Mouse (Mus musculus) left cerebral cortex, postnatal 25 days (tissue): ENCODE measurements around the gene Map3k21. TPM values are rescaled to one million over a fixed set of nuclear protein-coding genes. Genes with fewer than 3 reads are reported as not detected.
A peak's percentile ranks its signal among the peaks of the same experiment; 100 is the strongest.

Source experiments
- DNase-seq, 2 experiments: peaks; one replicate each; pipeline ENCODE4 v3.0.0; 2022; ENCODE audit warnings: low spot score in 2 of 2, mixed read lengths in 1 of 2
- intact Hi-C: fragments of 180-260 bp; cut with DNase I; formaldehyde crosslinking; loops from one replicate; pipeline ENCODE4 v1.15.1; 2025
- total RNA-seq, 2 experiments: library from RNA; stranded (reverse); gene quantifications; 2 replicates each; pipeline ENCODE4 v1.2.3; 2021

Gene Map3k21
- total RNA-seq, 2 experiments from 2014 or later, result 1.7 to 2.6 TPM

DNA sequence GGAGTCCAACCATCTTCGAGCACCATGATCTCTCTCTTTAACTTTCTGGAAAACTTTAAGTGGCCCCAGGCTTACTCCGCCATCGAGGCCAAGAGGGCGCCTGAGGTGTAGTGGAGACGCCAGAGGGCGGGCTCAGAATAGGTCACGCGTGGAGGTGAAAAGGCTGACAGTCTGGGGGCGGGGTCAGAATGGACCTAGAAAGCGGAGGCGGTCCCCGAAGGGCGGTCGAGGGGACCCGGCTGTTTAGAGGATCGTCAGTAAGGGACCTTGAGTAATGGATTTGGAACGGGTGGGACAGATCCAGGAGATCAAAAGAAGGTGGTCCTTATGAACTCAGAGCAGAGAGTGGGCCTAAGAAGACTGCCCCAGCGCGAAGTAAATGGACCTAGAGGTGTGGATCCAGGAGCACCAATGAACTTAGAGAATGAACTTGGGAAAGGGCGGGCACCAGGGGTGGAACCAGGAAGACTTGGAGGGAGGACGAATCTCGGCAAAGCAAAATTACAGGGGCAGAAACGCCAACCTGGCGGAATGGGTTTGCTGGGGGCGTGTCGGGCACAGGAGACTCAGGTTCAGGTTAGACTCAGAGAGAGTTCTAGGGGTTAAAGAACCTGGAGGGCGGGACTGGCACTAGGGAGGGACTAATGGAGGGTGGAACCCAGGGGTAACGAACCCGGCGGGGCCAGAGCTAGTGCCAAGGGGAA, 437 bp upstream of the Map3k21 start:
- intact Hi-C loops, result no loop called here
- no peak for DNase-seq

DNA sequence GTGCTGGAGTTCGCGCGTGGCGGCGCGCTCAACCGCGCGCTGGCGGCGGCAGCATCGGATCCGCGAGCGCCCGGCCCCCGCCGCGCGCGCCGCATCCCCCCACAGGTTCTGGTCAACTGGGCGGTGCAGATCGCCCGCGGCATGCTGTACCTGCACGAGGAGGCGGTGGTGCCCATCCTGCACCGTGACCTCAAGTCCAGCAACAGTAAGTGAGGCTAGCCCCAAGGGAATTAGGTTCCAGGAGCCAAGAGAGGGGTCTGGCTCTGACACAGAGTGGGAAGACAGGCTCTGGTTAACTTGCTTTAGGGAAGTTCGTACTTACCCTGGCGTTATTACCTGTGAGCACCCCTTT, 955 bp downstream of the Map3k21 start:
- intact Hi-C loops, result no loop called here
- no peak for DNase-seq

DNA sequence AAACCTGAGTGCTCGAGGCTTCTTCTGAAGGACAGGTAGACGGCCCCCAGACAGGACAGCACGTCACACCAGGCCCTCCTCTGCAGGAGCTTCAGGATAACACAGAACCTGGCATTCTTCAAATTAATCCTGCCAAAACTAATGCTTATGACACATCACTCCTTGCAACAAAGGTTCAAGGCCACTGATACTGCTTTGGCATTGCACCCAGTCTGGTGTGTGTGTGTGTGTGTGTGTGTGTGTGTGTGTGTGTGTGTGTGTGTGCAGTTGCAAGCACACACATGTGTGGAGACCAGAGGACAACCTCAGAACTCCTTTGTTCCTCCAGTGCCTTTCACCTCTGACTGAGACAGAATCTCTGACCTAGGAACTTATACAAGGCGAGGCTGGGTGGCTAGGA, 3.0 kb downstream of the Map3k21 start:
- intact Hi-C loops, result no loop called here
- DNase-seq, result no peak

GRCm38 (mm10) chr8:125914386-125914785, 4.1 kb downstream of the Map3k21 start:
- DNase-seq, result no peak
- intact Hi-C loops, result no loop called here

DNA sequence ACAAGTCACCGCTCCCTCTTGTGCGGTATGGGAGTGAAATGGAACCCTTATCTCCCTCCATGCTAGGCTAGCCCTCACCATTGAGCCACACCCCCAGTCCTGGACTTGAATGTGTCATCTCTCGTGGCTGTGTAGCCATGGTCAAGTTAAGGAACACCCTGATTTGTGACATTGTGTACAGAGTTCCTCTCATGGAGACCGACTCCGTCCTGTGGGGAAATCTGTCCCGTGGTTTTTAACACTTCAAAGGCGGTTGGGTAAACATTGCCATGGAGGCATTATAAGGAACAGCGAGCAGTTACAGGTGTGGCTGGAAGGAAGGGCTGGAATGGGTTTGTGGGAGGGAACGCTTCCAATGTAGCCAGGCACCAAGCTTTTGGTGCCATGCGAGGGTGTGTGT, 6.8 kb downstream of the Map3k21 start:
- intact Hi-C loops, result no loop called here
- no peak for DNase-seq

GRCm38 (mm10) chr8:125918719-125919118, 8.5 kb downstream of the Map3k21 start:
- intact Hi-C loops, result no loop called here
- no peak for DNase-seq

DNA sequence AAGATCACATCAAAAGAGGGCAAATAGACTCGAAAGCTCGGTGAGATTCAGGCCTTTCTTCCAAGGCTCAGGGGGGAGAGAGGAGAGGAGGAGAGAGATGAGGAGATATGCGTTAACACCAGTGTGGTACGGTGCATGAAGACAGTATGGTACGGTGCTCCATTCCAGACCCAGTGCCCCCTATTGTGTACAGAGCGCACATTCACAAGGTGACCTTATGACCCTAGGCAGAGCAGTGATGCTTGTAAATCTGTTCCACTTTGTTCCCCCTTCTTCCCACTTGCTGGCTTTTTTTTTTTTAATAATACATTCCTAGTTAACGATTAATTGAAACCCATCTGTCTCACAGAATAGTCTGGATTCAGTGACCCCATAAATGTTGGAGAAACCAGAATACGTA, 9.3 kb downstream of the Map3k21 start:
- intact Hi-C loops, result no loop called here
- no peak for DNase-seq

DNA sequence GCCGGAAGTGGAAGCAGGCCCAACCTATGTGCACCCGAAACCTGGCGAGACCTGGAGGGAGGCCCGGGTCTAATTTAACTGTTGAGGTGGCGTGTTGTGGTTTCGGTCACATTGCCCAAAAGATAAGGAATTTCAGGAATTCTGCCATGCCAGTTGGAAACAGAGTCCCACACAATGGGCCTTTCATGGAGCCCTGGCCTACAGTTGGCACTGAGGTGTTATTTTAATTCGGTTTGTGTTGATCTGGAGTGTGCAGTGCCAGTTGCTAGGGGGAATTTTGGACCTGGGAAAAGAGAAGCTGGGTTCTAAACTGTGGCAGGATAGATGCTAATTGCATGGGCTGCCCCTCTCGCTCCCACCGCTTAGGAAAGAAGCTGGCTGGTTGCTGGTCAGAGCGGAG, 10.0 kb downstream of the Map3k21 start:
- no peak for DNase-seq
- intact Hi-C loops, result no loop called here

DNA sequence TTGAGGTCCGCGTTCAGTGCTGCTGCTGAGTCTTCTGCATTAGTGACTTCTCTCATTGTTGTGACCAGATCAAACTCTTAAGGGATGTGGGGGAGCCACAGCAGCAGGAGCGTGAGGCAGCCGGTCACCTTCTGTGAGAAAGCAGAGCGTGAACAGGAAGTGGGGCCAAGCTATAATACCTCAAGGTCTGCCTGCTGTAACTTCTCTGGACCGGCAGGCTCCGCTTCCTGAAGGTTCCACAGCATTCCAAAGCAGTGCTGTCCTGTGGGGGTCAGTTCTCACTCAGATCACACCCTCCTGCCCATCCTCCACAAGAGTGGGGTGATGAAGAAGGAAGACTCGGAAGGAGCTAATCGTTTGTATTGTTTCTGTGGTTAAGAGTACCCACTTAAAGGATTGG, 10.5 kb downstream of the Map3k21 start:
- DNase-seq, result no peak
- intact Hi-C loops, result no loop called here

DNA sequence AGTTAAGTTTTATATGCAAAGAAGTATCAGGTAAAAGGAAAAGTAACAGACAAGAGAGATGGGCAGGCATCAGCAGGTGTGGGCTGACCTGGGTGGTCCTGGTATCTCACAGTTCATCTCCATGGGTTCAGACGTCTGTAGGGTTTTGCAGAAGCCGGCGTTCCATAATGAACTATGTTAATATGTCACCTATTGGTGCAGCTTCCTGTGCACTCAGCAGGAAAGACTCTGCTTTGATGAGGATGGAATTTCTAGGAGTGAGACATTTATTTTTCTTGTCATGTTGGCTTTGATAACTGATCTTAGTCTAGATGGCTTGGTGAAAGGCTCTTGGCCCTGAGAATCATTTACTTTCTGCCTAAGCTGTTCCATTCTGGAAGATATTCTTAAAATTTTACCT, 12.1 kb downstream of the Map3k21 start:
- intact Hi-C loops, result no loop called here
- DNase-seq, result no peak

DNA sequence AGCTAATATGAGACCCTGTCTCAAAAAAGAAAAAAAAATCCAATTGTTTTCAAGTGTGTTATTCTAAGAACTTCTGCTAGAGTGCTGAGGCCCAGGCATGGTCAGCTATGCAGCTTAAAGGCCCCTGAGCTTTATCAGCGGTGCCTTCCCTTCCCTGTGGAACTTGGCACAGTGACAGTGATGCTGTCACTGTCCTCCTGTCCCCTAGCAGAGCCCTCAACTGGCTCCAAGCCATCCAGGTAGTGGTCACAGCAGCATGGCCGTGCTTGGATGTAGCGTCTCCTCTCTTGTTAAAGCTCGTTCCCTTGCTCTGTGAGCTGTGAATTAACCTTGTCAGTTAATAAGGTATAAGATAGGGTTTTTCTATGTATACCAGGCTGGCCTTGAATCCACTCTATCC, 16.4 kb downstream of the Map3k21 start:
- intact Hi-C loops, result no loop called here
- DNase-seq, result no peak

- no peak for DNase-seq
- intact Hi-C loops, result no loop called here
These were observed 20.2 kb downstream of the Map3k21 start for GRCm38 (mm10) chr8:125930276-125931046.

GRCm38 (mm10) chr8:125931822-125932221, 21.6 kb downstream of the Map3k21 start:
- intact Hi-C loops, result no loop called here
- peak in 1 of 2 experiments; percentile 62 for DNase-seq

DNA sequence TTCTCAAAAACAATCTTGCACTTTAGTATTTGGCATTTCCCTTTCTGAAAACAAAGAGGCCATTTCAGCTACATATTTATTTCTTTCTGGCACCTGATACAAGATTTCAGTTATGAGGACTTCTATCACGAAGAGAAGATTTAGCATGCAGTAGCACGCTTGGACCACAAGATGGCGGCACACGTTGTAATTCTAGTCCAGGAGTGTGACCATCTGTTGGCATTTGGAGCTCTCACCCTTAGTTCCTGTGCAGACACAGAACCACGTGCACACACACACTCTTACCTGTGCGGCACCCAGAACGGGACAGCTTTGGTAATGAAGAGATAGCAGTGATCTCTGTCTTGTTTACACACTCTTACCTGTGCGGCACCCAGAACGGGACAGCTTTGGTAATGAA, 25.4 kb downstream of the Map3k21 start:
- intact Hi-C loops, result no loop called here
- peak; percentile 58 to 78 for DNase-seq

GRCm38 (mm10) chr8:125944511-125944910, 34.3 kb downstream of the Map3k21 start:
- intact Hi-C loops, result no loop called here
- DNase-seq, result no peak

- no peak for DNase-seq
- intact Hi-C loops, result loop anchor here (5.0 kb wide), 1 partner anchor 533 kb away; no protein-coding TSS in a partner anchor
These were observed 38.6 kb downstream of the Map3k21 start for GRCm38 (mm10) chr8:125948696-125949308.

DNA sequence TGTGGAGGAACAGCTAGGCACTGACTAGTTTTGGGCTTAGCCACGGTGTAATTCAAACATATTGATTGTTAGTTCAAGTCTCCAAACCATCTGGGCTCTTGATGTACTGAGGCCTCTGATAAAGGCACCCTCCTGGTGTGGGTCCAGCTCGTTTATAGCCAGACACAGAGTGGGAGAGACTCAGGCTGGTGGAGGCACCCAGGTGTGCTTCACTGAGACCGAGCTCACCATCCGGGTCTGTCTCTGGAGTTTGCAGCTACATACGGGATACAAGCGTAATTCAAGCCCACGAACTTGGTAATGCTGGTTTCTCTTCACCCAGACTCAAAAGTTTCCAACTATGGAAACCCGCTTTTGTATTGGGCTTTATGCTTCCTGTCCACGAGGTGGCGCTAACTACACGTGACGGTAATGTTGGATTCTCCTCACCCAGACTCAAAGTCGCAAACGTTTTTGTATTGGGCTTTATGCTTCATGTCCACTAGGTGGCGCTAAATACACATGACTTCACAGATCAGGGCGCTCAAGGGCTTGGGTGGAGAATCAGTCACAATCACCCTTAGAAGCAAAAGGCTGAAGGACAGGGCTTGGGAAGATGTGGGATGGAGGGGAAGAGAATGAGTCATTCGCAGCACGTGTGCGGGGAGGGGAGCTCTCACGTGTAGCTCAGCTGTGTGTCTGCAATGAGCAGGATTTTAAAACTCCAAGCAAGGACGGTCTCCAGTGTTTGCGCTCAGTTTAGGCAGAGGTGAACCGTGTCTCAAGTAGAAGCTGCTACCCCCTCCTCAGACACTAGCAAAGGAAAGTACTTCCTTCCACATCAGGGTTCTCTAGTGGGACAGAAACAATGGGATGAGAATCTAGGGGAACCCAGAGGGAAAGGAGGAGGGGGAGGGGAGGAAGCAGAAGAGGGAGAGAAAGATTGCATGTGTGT, 40.0 kb downstream of the Map3k21 start:
- intact Hi-C loops, result loop anchor here (2.0 to 5.0 kb wide), 3 partner anchors 131 to 432 kb away; no protein-coding TSS in a partner anchor
- peak; percentile 87 to 97 for DNase-seq

GRCm38 (mm10) chr8:125955671-125956070, 45.4 kb downstream of the Map3k21 start:
- intact Hi-C loops, result loop anchor here (5.0 kb wide), 1 partner anchor 142 kb away; no protein-coding TSS in a partner anchor
- peak; percentile 49 to 60 for DNase-seq

GRCm38 (mm10) chr8:125956796-125957195, 46.5 kb downstream of the Map3k21 start:
- intact Hi-C loops, result loop anchor here (5.0 kb wide), 1 partner anchor 141 kb away; no protein-coding TSS in a partner anchor
- DNase-seq, result no peak
